Mouse (Mus musculus): ENCODE results near the gene Skp2. TPM values are rescaled to one million over a fixed set of nuclear protein-coding genes. Genes with fewer than 3 reads are reported as not detected.

The Skp2 gene
- total RNA-seq (2023), result 1 to 10 TPM; 3.5 to 4.0 TPM

GRCm38 (mm10) chr15:9155325-9155724, at the start of gene Skp2:
Skp2 (minus strand) TSS chr15:9155425.

GRCm38 (mm10) chr15:9140252-9140680, 15.0 kb downstream of the Skp2 start, which contains the start of gene Lmbrd2:
Lmbrd2 (plus strand) TSS chr15:9140550.

GRCm38 (mm10) chr15:9070912-9071555, 84.2 kb downstream of the Skp2 start, which contains the start of gene Nadk2:
Nadk2 (plus strand) TSS chr15:9071260.

Other genes with a start within 250 kb of the Skp2 start
- not detected for gene Ranbp3l, start 187.5 kb downstream of the Skp2 start, total RNA-seq (2023)
- gene Nadk2, start 84.2 kb downstream of the Skp2 start, total RNA-seq (2023), result 10 to 100 TPM; 17.5 to 21.9 TPM
- gene Lmbrd2, start 14.9 kb downstream of the Skp2 start, total RNA-seq (2023), result 10 to 100 TPM; 13.4 to 14.2 TPM
- not detected for gene Ugt3a1, start 121.5 kb upstream of the Skp2 start, total RNA-seq (2023)
- gene Ugt3a2, start 180.1 kb upstream of the Skp2 start, total RNA-seq (2023), result not detected